Mouse (Mus musculus) forebrain, embryonic 12.5 days (tissue): ENCODE measurements around the gene Gata3. TPM values are rescaled to one million over a fixed set of nuclear protein-coding genes. Genes with fewer than 3 reads are reported as not detected.
A peak's percentile ranks its signal among the peaks of the same experiment; 100 is the strongest.

Source experiments
- ATAC-seq: fragments of 200-750 bp; cut with Nextera tagmentation; 2 replicates; pipeline ENCODE4 v1.8.0; 2017; ENCODE audit warnings: moderate TSS enrichment; ENCODE audit not compliant: low FRiP score
- H3K27ac ChIP-seq: fragments of 300-500 bp; sonication (generic); 2 replicates; pipeline ENCODE4 v1.5.1; 2016; ENCODE audit warnings: mild to moderate bottlenecking
- H3K27me3 ChIP-seq: fragments of 300-500 bp; sonication (generic); 2 replicates; pipeline ENCODE4 v1.6.1; 2016; ENCODE audit warnings: mild to moderate bottlenecking
- H3K36me3 ChIP-seq: fragments of 300-500 bp; sonication (generic); replicated peaks from 2 replicates; pipeline ENCODE4 v1.6.1; 2016; ENCODE audit warnings: mild to moderate bottlenecking
- H3K4me1 ChIP-seq: fragments of 300-500 bp; sonication (generic); 2 replicates; pipeline ENCODE4 v1.6.1; 2016
- H3K4me2 ChIP-seq: fragments of 300-500 bp; sonication (generic); 2 replicates; pipeline ENCODE4 v1.6.1; 2016; ENCODE audit warnings: mild to moderate bottlenecking, moderate library complexity
- H3K4me3 ChIP-seq: fragments of 300-500 bp; sonication (generic); replicated peaks from 2 replicates; pipeline ENCODE4 v1.5.1; 2016; ENCODE audit warnings: mild to moderate bottlenecking
- H3K9ac ChIP-seq: fragments of 300-500 bp; sonication (generic); 2 replicates; pipeline ENCODE4 v1.6.1; 2016; ENCODE audit warnings: mild to moderate bottlenecking
- H3K9me3 ChIP-seq: fragments of 300-500 bp; sonication (generic); 2 replicates; pipeline ENCODE4 v1.6.1; 2016
- WGBS: fragments of 180-500 bp; shearing (Covaris S2); methylation state at CpG from one replicate; pipeline ENCODE4 v1.1.7; 2016; 5-methylcytosine and 5-hydroxymethylcytosine counted together
- polyA plus RNA-seq: library from polyadenylated mRNA; unstranded; fragments of >200 nt; fragmentation: Nextera tagmentation; extraction: Ambion mirVana; gene quantifications from 2 replicates; pipeline ENCODE4 v1.2.1, GENCODE M21; 2016

Gata3 gene
- polyA plus RNA-seq, 1 experiment from 2014 or later, result 10.9 TPM

DNA sequence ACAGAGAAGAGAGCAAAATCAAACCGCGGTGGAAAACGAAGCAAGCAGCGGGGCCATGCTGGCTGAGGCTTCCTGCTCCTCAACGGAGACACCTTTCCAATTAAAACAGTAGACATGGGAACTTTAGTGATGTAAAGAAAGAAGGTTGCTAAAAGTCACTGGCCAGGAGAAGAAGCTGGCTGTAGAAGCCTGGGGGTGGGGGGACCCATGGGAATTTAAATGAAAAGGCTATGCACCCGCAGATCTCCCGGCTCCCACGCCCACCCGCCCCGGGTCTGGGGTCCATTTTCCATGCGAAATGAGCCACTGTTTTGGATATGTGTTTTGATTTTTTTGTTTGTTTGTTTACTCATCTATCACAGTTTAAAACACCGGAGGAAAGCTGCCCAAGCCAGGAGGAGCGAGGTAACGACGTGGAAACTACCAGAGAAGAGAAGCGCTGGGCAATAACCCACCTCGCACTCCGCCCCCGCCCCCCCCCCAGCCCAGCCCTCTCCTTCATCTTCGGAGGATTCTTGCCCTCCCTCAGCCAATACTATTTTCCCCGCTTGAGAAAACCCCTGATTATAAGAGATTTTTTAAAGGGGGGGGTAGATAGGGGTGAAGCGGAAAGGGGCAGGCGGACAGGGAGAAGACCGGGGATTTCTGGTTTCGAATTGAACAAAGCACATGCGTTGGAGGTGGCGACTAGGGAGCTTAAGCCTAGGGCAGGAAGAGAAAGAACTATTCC lies 5.9 kb downstream of the Gata3 start:
- Histone ChIP-seq H3K4me2 (peak overlapping the region; percentile 22; the same call in 1 of the 2 replicates), H3K4me3 (peak overlapping the region; percentile 16), H3K27ac (no peak overlapping the region), H3K27me3 (peaks cover 99% of the 10 kb centered on the region), H3K9ac (no peak overlapping the region), H3K4me1 (peaks cover 42% of the 10 kb centered on the region), H3K9me3 (no peaks in the 10 kb centered on the region), H3K36me3 (no peaks in the 10 kb centered on the region)
- WGBS, result under 1% methylated on average over 27 of the region's 27 CpGs
- ATAC-seq, result no peak

GRCm38 (mm10) chr2:9882926-9883802 lies 6.7 kb downstream of the Gata3 start:
- no peak for ATAC-seq
- H3K27ac ChIP-seq, result no peak overlapping the region
- WGBS, result under 1% methylated on average over 43 of the region's 43 CpGs
- H3K9ac ChIP-seq, result no peak overlapping the region
- H3K4me3 ChIP-seq, result peak overlapping the region; percentile 16
- H3K9me3 ChIP-seq, result no peaks in the 10 kb centered on the region
- peaks cover 98% of the 10 kb centered on the region for H3K27me3 ChIP-seq
- peak overlapping the region; percentile 22 for H3K4me2 ChIP-seq
- H3K36me3 ChIP-seq, result no peaks in the 10 kb centered on the region
- H3K4me1 ChIP-seq, result peaks cover 48% of the 10 kb centered on the region

GRCm38 (mm10) chr2:9882371-9882925 lies 7.4 kb downstream of the Gata3 start:
- H3K27me3 ChIP-seq, result peaks cover 97% of the 10 kb centered on the region
- peaks cover 51% of the 10 kb centered on the region for H3K4me1 ChIP-seq
- H3K27ac ChIP-seq, result no peak overlapping the region
- H3K4me2 ChIP-seq, result peak overlapping the region; percentile 32; the same call in 1 of the 2 replicates
- peak overlapping the region; percentile 16 for H3K4me3 ChIP-seq
- H3K9me3 ChIP-seq, result no peaks in the 10 kb centered on the region
- no peaks in the 10 kb centered on the region for H3K36me3 ChIP-seq
- 1% methylated on average over 39 of the region's 39 CpGs for WGBS
- no peak for ATAC-seq
- no peak overlapping the region for H3K9ac ChIP-seq

DNA sequence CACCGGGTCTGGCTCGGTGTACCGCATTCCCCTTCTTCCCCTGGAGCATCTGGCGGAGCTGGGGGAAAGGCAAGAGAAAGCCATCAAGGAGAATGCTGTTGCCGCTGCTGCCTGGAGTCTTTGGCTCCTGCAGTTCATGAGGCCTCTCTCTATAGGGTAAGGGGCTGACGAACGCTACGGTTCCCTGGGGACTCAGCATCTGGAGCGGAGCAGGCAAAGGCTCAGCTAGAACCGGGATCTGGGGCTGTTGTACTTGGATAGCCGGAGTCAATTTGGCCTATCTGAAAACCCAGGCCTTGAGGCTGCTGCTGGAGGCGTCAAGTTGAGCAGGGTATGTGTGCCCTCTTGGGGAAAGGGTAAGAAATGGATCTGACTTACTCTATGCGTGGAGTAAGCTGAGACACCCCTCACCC lies 8.2 kb downstream of the Gata3 start:
- 0% methylated on average over 13 of the region's 13 CpGs for WGBS
- Histone ChIP-seq H3K9ac (no peak overlapping the region), H3K4me1 (peaks cover 58% of the 10 kb centered on the region), H3K9me3 (no peaks in the 10 kb centered on the region), H3K27ac (no peak overlapping the region), H3K27me3 (peaks cover 97% of the 10 kb centered on the region), H3K4me3 (peak overlapping the region; percentile 27), H3K4me2 (peak overlapping the region; percentile 47), H3K36me3 (no peaks in the 10 kb centered on the region)
- no peak for ATAC-seq

GRCm38 (mm10) chr2:9881051-9881591 lies 8.7 kb downstream of the Gata3 start, which contains the start of gene 4930412O13Rik:
Gene 4930412O13Rik (plus strand): TSS chr2:9881252.
- ATAC-seq, result no peak
- Histone ChIP-seq H3K9me3 (no peaks in the 10 kb centered on the region), H3K36me3 (no peaks in the 10 kb centered on the region), H3K4me3 (peak within 1 kb of the TSS; percentile 27), H3K27ac (no peak within 1 kb of the TSS), H3K9ac (no peak within 1 kb of the TSS), H3K4me2 (peak within 1 kb of the TSS; percentile 47), H3K4me1 (peaks cover 58% of the 10 kb centered on the region), H3K27me3 (peaks cover 97% of the 10 kb centered on the region)
- under 1% methylated on average over 35 of the region's 35 CpGs for WGBS

DNA sequence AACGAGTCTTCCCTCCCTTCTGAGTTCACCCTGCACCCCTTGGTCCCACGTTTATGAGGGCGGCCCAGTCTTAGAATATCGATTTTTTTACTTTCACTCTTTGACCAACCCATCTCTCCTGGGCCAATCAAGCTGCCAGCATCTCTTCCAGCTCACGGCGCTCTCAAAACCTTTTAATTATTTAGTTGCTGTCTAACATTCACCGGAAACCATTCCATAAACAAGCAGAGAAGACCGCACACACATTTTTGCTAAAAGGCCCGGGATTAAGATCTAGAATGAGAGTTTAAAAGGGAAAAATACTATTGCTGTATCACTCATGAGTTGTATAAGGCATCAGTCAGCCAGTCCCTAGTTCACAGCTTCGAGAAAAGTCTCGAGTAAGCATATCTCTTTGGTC lies 9.6 kb downstream of the Gata3 start:
- peaks cover 58% of the 10 kb centered on the region for H3K4me1 ChIP-seq
- no peak overlapping the region for H3K4me2 ChIP-seq
- 2% methylated on average over 11 of the region's 11 CpGs for WGBS
- H3K27me3 ChIP-seq, result peaks cover 97% of the 10 kb centered on the region
- no peak overlapping the region; the same call in 1 of the 2 replicates for H3K4me3 ChIP-seq
- no peak for ATAC-seq
- no peaks in the 10 kb centered on the region for H3K36me3 ChIP-seq
- H3K27ac ChIP-seq, result no peak overlapping the region
- H3K9ac ChIP-seq, result no peak overlapping the region
- no peaks in the 10 kb centered on the region for H3K9me3 ChIP-seq

- Histone ChIP-seq H3K9ac (no peak overlapping the region), H3K9me3 (no peaks in the 10 kb centered on the region), H3K4me1 (peaks cover 62% of the 10 kb centered on the region), H3K27me3 (peaks cover 97% of the 10 kb centered on the region), H3K4me3 (peak overlapping the region; percentile 46), H3K27ac (no peak overlapping the region), H3K36me3 (no peaks in the 10 kb centered on the region), H3K4me2 (peak overlapping the region; percentile 76)
- 0% methylated on average over 21 of the region's 21 CpGs for WGBS
- ATAC-seq, result peak; percentile 93
Measured at GRCm38 (mm10) chr2:9879493-9879892, 10.3 kb downstream of the Gata3 start.

DNA sequence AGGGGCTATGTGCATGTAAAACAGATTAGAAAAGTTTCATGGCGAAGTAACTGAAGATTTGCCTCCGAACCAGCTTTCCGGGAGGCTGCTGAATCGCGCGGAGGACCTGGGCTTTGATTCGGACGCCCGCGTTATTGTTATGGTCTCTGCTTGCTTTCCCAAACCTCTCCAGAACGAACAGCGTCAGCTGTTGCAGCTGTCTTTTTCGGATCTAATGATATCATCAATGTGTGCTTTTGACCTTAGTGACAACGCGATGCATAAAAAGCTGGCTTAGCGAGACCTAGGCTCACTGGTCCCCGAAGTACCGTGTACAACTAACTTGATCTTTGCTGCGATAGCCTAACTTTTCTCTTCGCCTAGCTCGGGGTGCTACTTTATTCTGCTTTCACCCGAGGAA lies 10.7 kb downstream of the Gata3 start:
- Histone ChIP-seq H3K9me3 (no peaks in the 10 kb centered on the region), H3K27me3 (peaks cover 97% of the 10 kb centered on the region), H3K4me1 (peaks cover 62% of the 10 kb centered on the region), H3K27ac (no peak overlapping the region), H3K9ac (no peak overlapping the region), H3K4me3 (peak overlapping the region; percentile 46), H3K36me3 (no peaks in the 10 kb centered on the region), H3K4me2 (peak overlapping the region; percentile 76)
- ATAC-seq, result peak; percentile 4; the same call in 1 of the 2 replicates
- WGBS, result under 1% methylated on average over 22 of the region's 22 CpGs

- WGBS, result under 1% methylated on average over 30 of the region's 33 CpGs
- peaks cover 57% of the 10 kb centered on the region for H3K4me1 ChIP-seq
- peaks cover 97% of the 10 kb centered on the region for H3K27me3 ChIP-seq
- H3K4me2 ChIP-seq, result peak overlapping the region; percentile 76
- H3K9me3 ChIP-seq, result no peaks in the 10 kb centered on the region
- ATAC-seq, result peak; percentile 21; the same call in 1 of the 2 replicates
- H3K27ac ChIP-seq, result no peak overlapping the region
- H3K4me3 ChIP-seq, result peak overlapping the region; percentile 46
- no peaks in the 10 kb centered on the region for H3K36me3 ChIP-seq
- peak overlapping the region; percentile 48; the same call in 1 of the 2 replicates for H3K9ac ChIP-seq
Measured at GRCm38 (mm10) chr2:9878564-9879081, 11.2 kb downstream of the Gata3 start.

DNA sequence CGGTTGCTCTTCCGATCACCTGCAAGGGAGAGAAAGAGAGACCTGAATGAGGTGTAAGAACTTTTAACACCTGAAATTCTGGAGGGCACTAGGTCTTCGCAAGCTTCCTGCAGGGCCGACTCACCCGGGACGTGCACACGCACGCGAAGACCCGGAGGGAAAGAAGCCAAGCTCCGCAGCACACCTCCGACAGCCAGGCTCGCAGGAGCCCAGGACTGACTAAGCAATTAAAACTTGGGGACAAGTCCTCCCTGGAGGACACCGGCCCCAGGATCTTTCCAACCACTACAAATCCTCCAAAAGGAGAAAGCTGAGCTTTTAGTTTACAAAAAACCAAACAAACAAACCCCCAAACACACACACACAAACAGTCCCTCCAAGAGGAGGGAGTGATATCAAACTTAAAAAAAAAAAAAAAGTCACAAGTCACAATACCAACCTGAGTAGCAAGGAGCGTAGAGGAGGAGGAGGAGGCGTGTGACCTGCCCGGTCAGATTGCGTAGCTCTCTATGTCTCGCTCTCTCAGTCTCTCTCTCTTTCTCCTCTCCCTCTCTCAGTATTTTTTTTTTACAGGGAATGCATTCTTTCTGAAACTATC lies 11.8 kb downstream of the Gata3 start:
- 1% methylated on average over 19 of the region's 19 CpGs for WGBS
- Histone ChIP-seq H3K9me3 (no peaks in the 10 kb centered on the region), H3K9ac (0 out of 2 replicates have a peak overlapping the region, but pooled peaks have one; percentile 48)

GRCm38 (mm10) chr2:9877326-9877690 lies 12.5 kb downstream of the Gata3 start:
- ATAC-seq, result no peak
- no peaks in the 10 kb centered on the region for H3K9me3 ChIP-seq
- peaks cover 96% of the 10 kb centered on the region for H3K27me3 ChIP-seq
- no peaks in the 10 kb centered on the region for H3K36me3 ChIP-seq
- H3K9ac ChIP-seq, result no peak overlapping the region
- H3K4me2 ChIP-seq, result peak overlapping the region; percentile 33
- H3K27ac ChIP-seq, result no peak overlapping the region
- H3K4me3 ChIP-seq, result peak overlapping the region; percentile 23
- H3K4me1 ChIP-seq, result peaks cover 51% of the 10 kb centered on the region
- WGBS, result under 1% methylated on average over 35 of the region's 35 CpGs

More for the DNA sequence above, 11.8 kb downstream of the Gata3 start:
- ATAC-seq, result no peak
- peak overlapping the region; percentile 76 for H3K4me2 ChIP-seq
- peaks cover 96% of the 10 kb centered on the region for H3K27me3 ChIP-seq
- no peak overlapping the region for H3K27ac ChIP-seq
- no peaks in the 10 kb centered on the region for H3K36me3 ChIP-seq
- peaks cover 53% of the 10 kb centered on the region for H3K4me1 ChIP-seq
- H3K4me3 ChIP-seq, result peak overlapping the region; percentile 46
